Mouse (Mus musculus): ENCODE data around the gene Rasa3. TPM values are rescaled to one million over a fixed set of nuclear protein-coding genes. Genes with fewer than 3 reads are reported as not detected.

Gene Rasa3
- polyA plus RNA-seq, 1 experiment: 20.5 TPM

DNA sequence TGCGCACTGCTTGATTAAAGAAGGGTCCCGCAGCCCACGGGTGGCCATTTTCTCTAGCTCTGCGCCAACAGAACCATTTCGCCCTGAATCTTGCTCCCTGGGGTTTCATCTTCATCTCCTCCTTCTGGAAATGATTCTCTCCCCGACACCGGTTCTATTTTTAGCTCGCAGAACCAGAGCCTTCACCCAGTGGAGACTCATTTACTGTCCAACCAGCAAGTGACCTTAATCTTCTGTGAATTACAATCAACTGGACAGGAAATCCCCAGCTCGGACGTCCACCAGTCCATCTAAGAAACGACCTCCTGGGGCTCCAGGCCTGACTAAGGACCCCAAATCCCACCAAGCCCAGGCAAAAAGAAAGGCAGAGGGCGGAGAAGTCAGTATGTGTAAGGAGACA lies 19.9 kb downstream of the Rasa3 start:
- no peak for DNase-seq (ENCODE audit: low read depth, low spot score)
- 78% methylated on average over 12 of the region's 12 CpGs for WGBS

DNA sequence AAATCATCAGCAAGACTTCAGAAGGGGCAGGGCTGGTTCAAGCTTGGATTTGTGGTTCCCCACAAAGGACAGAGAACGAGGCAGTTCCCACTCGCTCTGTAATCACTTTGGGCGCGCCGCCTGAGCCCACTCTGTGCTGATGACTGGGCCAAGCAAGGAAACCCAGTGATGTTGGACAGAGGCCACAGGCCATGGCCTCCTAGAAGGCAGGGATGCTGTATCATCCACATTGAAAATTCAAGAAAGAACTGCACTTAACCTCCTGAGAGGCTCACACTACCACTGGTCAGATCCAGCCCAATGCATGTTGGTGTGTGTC lies 22.4 kb downstream of the Rasa3 start:
- WGBS: 79% methylated on average over 5 of the region's 5 CpGs

DNA sequence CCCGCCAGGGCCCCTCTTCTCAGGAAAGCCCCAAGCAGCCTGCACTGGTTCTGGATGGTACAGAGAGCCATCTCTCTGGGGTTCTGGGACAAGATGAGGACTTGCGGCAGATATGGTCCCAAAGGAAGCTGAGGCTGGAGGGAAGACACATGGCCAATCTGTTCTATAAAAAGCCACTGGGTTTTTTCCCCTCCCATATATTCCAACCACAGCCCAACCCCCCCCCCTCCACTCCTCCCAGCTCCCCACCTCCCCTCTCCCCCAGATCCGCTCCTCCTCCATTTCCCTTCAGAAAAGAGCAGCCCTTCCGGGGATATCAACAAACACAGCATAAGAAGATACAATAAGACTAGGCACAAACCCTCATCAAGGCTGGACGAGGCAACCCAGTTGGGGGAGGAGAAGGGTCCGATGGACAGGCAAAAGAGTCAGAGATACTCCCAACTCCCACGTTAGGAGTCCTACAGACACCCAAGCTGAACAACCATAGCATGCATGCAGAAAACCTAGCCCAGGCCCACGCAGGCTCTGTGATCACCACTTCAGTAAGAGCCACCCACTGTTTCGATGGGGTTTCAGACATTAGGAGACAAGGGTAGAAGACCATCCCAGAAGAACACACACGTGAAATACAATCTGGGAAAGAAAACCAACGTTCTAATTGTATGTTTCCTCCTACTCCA lies 22.9 kb downstream of the Rasa3 start:
- 79% methylated on average over 11 of the region's 11 CpGs for WGBS
- no peak for DNase-seq (ENCODE audit: low read depth, low spot score)

More for the DNA sequence above, 22.4 kb downstream of the Rasa3 start:
- no peak for DNase-seq (ENCODE audit: low read depth, low spot score)

GRCm38 (mm10) chr8:13650541-13651191 lies 26.7 kb downstream of the Rasa3 start:
- no peak for DNase-seq (ENCODE audit: low read depth, low spot score)
- WGBS: 72% methylated on average over 11 of the region's 11 CpGs

DNA sequence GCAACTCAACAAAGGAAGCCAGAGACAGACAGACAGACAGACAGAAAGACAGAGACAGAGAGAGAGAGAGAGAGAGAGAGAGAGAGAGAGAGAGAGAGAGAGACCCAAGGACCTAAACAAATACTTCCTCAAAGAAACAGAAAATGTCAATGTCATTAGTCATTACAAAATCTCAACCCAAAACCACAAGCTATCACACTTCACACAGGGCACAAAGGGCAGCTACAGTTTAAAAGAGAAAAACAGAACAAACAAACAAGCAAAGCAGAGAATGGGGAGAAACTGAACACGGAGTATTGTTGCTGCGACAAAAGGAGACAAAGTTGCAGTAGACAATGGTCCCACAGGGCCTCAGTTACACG lies 28.3 kb downstream of the Rasa3 start:
- 57% methylated on average over 3 of the region's 3 CpGs for WGBS
- no peak for DNase-seq (ENCODE audit: low read depth, low spot score)

DNA sequence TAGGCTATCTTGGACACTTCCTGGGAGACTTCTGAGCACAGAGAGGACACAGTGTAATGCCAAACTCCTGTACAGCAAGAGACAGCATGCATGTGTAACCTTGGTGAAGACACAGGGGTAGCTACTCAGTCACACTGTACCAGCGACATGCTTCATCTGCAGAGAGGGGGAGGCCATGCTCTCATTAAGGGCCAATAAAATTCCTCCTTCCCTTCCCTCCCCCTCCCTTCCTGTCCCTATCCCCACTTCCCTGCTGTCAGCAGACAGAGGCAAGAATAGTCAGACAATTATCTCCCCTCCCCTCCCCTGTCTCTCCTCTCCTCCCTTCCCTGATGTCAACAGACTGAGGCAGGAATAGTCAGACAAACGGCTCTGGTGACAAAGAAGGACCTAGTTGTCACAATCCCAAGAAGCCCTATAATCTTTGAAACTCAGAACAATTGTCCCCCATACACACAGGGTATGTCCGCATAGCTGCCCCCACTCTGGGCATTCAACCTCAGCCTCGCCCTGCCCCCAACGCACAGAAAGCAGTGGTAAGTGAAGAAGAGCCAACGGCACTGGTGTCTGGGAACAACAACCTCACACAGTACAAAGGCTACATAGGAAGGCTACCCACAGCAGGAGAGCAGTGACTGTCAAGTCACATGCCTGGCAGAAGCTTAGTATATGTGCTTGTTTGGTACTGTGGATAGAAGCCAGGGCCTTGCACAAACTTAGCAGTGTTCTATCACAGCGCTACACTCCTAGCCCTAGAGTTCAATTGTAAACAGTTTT lies 28.8 kb downstream of the Rasa3 start:
- 46% methylated on average over 7 of the region's 7 CpGs for WGBS
- no peak for DNase-seq (ENCODE audit: low read depth, low spot score)

DNA sequence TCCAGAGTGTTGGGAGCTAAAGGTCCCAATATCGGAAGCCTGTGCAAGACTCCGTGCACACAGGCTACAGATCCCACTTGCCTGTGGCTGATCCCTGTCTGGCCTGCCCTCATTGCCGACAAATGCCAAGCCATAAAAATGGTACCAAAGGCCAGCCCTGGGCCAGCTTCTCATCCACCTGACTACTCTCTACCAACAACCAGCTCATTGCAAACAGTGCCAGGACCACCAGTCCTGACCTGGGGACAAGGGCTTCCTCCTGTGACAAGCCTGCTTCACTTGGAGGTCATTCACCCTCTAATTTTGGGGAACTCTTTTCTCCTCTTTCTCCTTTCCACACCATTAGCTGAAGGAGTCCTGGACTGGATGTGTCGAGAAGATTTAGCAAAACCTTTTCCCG lies 29.8 kb downstream of the Rasa3 start:
- DNase-seq (ENCODE audit: low read depth, low spot score): no peak
- 79% methylated on average over 5 of the region's 5 CpGs for WGBS

- no peak for DNase-seq (ENCODE audit: low read depth, low spot score)
- WGBS: 74% methylated on average over 6 of the region's 6 CpGs
Observed at GRCm38 (mm10) chr8:13644932-13645676, 32.3 kb downstream of the Rasa3 start.

DNA sequence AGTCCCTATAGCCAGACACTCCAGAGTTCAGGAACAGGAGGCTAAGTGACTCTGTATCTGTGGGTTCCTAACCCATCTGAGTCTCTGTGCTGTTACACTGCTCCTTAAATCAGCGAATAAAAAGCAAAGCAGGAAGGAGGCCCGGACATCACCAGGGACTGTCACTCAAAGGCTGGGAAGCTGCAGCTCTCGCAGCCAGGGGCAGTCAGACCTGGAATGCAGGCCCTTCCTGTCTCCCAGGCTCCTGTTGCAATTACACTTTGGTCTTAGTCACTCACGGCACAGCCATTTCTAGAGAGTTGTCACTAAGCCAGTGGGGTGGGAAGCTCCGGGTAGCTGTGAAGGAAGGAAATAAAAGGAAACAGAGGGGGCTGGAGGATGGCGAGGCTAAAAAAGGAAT lies 33.2 kb downstream of the Rasa3 start:
- WGBS: 28% methylated on average over 6 of the region's 6 CpGs
- DNase-seq (ENCODE audit: low read depth, low spot score): no peak

GRCm38 (mm10) chr8:13642659-13643181 lies 34.7 kb downstream of the Rasa3 start:
- 78% methylated on average over 10 of the region's 10 CpGs for WGBS
- DNase-seq (ENCODE audit: low read depth, low spot score): no peak

DNA sequence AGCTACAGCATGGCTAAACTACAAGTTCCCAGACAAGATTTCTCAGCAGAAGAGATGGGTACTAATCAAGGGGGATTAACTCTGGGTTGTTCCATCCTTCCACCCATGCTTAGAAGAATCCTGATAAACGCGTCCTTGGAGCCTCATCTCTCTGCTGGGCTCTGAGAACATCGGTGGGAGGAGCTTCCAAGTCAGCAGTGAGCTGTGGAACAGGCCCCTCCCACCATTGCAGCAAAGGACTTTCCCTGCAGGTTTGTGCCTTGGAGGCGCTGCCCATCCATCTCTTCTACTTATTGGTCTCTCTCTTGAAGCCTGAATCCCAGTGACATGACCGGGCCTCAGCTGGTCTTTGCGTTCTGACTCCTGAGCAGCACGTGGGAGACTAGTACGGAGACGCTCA lies 36.2 kb downstream of the Rasa3 start:
- WGBS: 72% methylated on average over 9 of the region's 9 CpGs
- DNase-seq (ENCODE audit: low read depth, low spot score): no peak

DNA sequence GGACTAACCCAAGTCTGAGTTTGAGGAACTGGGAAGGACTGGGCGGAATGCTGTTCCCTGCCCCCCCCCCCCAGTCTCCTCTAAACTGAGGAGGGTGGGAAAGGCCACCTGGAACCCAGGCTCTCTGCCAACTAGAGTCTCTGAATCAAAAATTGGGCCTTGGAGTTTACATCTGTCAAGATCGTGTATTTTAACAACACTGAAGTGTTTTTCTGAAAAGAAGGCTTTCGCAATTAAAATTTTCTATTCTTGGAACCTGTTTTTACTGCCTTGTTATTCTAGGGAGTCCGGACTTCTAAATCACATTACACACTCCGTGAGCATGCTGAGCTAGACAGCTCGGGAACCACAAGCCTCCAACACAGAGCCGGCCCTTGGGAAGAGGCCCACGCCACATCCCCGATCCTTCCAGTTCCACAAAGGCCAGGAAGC lies 36.9 kb downstream of the Rasa3 start:
- no peak for DNase-seq (ENCODE audit: low read depth, low spot score)
- WGBS: 47% methylated on average over 9 of the region's 9 CpGs

GRCm38 (mm10) chr8:13633107-13633506 lies 44.3 kb downstream of the Rasa3 start:
- 89% methylated on average over 6 of the region's 6 CpGs for WGBS
- no peak for DNase-seq (ENCODE audit: low read depth, low spot score)

DNA sequence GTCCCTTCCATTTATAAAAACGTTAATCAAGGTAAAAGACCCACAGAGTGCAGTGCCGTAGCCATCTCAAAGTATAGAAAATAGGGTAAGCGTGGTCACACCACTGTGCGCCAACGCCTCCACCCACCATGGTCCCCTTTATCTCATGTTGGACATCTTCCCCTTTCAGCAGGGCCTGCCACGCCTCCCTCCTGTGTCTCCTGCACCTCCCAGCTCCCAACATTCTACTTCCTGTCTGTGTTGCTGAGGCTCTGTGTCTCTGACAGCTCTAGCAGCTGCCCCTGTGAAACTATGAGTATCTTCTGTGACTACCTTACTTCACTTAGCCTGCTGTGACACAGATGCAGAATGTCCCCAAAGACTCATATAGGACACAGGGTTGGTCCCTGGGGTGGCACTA lies 45.1 kb downstream of the Rasa3 start:
- DNase-seq (ENCODE audit: low read depth, low spot score): no peak
- WGBS: 92% methylated on average over 6 of the region's 6 CpGs

- WGBS: 89% methylated on average over 4 of the region's 4 CpGs
Observed at GRCm38 (mm10) chr8:13630754-13631153, 46.6 kb downstream of the Rasa3 start.

GRCm38 (mm10) chr8:13630171-13630570 lies 47.2 kb downstream of the Rasa3 start:
- 80% methylated on average over 5 of the region's 5 CpGs for WGBS
- no peak for DNase-seq (ENCODE audit: low read depth, low spot score)

More at GRCm38 (mm10) chr8:13630754-13631153, 46.6 kb downstream of the Rasa3 start:
- DNase-seq (ENCODE audit: low read depth, low spot score): no peak

DNA sequence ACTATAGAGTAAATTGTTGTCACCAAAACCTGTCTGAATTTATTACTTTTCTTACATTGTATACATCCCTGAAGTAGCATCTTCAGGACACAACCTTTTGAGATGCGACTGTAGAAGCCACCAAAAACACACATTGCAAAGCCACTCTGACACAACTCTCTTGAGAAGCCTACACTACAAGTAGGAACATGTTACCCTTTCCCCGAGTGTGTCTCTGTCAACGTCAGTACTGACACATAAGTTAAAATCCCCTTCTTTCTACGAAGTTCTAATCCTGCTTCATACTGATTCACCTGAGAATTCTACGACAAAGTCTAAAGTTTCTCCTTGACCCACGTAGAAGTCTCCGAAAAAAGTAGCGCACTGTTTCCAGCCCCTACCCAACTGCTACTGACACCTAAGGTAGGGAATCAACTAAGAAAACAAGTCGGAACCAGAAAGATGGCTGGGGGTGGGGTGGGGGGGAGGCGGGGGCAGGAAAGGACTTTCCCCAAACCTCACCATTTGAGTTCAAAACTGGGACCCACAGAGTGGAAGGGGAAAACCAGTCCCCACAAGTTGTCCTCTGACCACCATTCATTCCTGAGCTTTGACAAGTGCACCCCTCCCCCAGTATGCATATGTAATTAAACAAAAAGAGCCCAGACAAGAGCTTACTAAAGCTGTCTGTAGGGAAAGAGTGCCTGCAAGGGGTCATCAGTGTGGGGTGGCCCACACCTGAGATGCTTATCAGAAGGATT lies 47.9 kb downstream of the Rasa3 start:
- DNase-seq (ENCODE audit: low read depth, low spot score): no peak
- 90% methylated on average over 10 of the region's 10 CpGs for WGBS

GRCm38 (mm10) chr8:13628067-13628466 lies 49.3 kb downstream of the Rasa3 start:
- no peak for DNase-seq (ENCODE audit: low read depth, low spot score)
- 93% methylated on average over 9 of the region's 9 CpGs for WGBS

DNA sequence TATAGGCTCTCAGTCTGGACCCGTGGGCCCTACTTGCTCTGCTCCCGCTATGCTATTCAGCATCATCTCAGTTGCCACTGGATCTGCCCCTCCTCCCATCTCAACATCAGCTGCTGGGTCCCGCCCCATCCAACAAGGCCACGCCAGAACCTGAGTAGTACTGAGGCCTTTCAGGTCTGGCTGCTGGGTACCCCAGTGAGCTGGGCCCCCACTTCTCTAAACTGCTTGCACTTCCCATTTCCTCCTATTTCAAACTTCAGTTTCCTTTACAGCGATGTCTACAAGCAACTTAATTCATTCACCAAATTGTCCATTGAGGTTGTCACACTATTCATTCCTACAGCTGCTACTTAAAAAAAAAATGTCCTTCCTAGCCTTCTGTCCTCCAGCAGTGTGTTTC lies 49.8 kb downstream of the Rasa3 start:
- WGBS: 97% methylated on average over 5 of the region's 5 CpGs
- DNase-seq (ENCODE audit: low read depth, low spot score): no peak
